Mouse (Mus musculus) liver, adult 2 months (tissue): ENCODE data around the gene Srcin1. TPM values are rescaled to one million over a fixed set of nuclear protein-coding genes. Genes with fewer than 3 reads are reported as not detected.

Experiments
- DNase-seq: peaks from one replicate; pipeline ENCODE4 v3.0.0-alpha.2; 2011; ENCODE audit warnings: low read depth, low spot score; ENCODE audit errors: extremely low read depth
- H3K27ac ChIP-seq: fragments of 200-500 bp; replicated peaks from 2 replicates; pipeline ENCODE4 v1.5.1; 2012; ENCODE audit warnings: low read depth, mild to moderate bottlenecking, control low read depth, inconsistent platforms, low read length; ENCODE audit not compliant: insufficient read depth
- H3K27me3 ChIP-seq: fragments of 200-500 bp; 2 replicates; pipeline ENCODE4 v1.6.1; 2012; ENCODE audit warnings: mild to moderate bottlenecking, moderate library complexity, low read length, inconsistent platforms; ENCODE audit not compliant: control insufficient read depth, insufficient read depth
- H3K36me3 ChIP-seq: fragments of 200-500 bp; 2 replicates; pipeline ENCODE4 v1.6.1; 2012; ENCODE audit warnings: low read length, inconsistent platforms; ENCODE audit not compliant: control insufficient read depth, insufficient read depth
- H3K4me1 ChIP-seq: fragments of 200-500 bp; 2 replicates; pipeline ENCODE4 v1.6.1; 2011; ENCODE audit warnings: low read length; ENCODE audit not compliant: control insufficient read depth, insufficient read depth
- H3K4me3 ChIP-seq: fragments of 200-500 bp; 2 replicates; pipeline ENCODE4 v1.5.1; 2011; ENCODE audit warnings: low read depth, mild to moderate bottlenecking, control low read depth, low read length, moderate library complexity; ENCODE audit not compliant: insufficient read depth
- H3K79me2 ChIP-seq: fragments of 200-500 bp; 2 replicates; pipeline ENCODE4 v1.6.1; 2012; ENCODE audit warnings: inconsistent platforms, mild to moderate bottlenecking, low read length, moderate library complexity; ENCODE audit not compliant: control insufficient read depth, insufficient read depth
- H3K9ac ChIP-seq: fragments of 200-500 bp; 2 replicates; pipeline ENCODE4 v1.6.1; 2012; ENCODE audit warnings: low read depth, mild to moderate bottlenecking, control low read depth, inconsistent platforms, low read length
- CTCF ChIP-seq: fragments of 200-500 bp; IDR thresholded peaks from 2 replicates; pipeline ENCODE4 v1.5.1; 2011; ENCODE audit warnings: low read depth, low read length, control low read depth
- POLR2A ChIP-seq: fragments of 200-500 bp; IDR thresholded peaks from 2 replicates; pipeline ENCODE4 v1.6.1; 2011; ENCODE audit warnings: low read length, control low read depth; ENCODE audit not compliant: insufficient read depth; ENCODE audit errors: extremely low read depth
- WGBS: fragments of 180-500 bp; shearing (Covaris S2); methylation state at CpG from one replicate; pipeline ENCODE4 v1.1.7; 2018; 5-methylcytosine and 5-hydroxymethylcytosine counted together
- polyA plus RNA-seq: library from polyadenylated mRNA; depleted of rRNA; stranded (reverse); fragments of >200 nt; gene quantifications from 2 replicates; pipeline ENCODE4 v1.2.3, GENCODE M21; 2012; rRNA removed
- total RNA-seq: library from RNA; depleted of rRNA; stranded (reverse); fragments of >200 nt; gene quantifications from 2 replicates; pipeline ENCODE4 v1.2.3, GENCODE M21; 2014; rRNA removed

Srcin1 gene
- total and polyA plus RNA-seq, 2 experiments, result under 0.01 to 0.12 TPM

DNA sequence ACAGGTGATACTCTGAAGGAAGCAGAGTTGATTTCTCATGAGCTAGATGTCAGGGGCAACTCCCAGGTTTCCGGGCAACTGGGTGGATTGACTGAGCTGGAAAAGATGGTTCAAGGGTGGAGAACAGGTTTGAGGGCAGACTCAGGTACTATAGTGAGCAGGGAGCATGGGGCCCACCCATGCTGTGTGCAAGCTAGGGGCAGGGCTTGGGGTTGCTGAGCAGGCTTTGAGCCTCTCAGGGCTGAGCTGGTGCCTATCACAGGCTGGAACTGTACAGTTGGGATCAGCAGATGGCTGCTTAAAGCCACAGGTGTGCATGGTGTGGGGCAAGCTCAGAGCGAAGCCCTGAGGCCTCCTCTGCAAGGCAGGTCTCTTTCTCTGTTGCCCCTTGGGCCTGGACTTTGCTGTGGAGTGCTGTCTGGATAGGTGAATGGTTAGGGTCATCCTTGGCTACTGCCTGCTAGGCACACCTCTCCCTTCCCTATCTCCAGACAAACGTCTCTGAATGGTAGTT, 114.6 kb downstream of the Srcin1 start:
- Histone ChIP-seq H3K9ac (no peak overlapping the region), H3K79me2 (no peaks in the 10 kb centered on the region; the same call in 1 of the 2 replicates), H3K36me3 (peaks cover 13% of the 10 kb centered on the region), H3K4me1 (no peaks in the 10 kb centered on the region), H3K4me3 (no peak overlapping the region), H3K27ac (no peak overlapping the region), H3K27me3 (no peaks in the 10 kb centered on the region)
- 87% methylated on average over 3 of the region's 3 CpGs for WGBS
- no peak for DNase-seq
- TF ChIP-seq CTCF (no peak), POLR2A (no peak)

Other genes starting within 250 kb of the Srcin1 start
- not detected in 2 replicates for gene Gpr179, start 224.1 kb downstream of the Srcin1 start, total RNA-seq
- gene Gpr179, start 224.1 kb downstream of the Srcin1 start, polyA plus RNA-seq, result 0.01 TPM in 1 of 2 replicates, not detected in the other
- 4.0 TPM in 2 replicates for gene Socs7, start 213.6 kb downstream of the Srcin1 start, total RNA-seq
- gene Socs7, start 213.6 kb downstream of the Srcin1 start, polyA plus RNA-seq, result 3.1 and 3.7 TPM in 2 replicates
- gene Arhgap23, start 160.7 kb downstream of the Srcin1 start, total RNA-seq, result 2.8 and 4.5 TPM in 2 replicates
- 11.3 and 13.6 TPM in 2 replicates for gene Arhgap23, start 160.7 kb downstream of the Srcin1 start, polyA plus RNA-seq
- not detected in 2 replicates for gene 4933428G20Rik, start 75.8 kb downstream of the Srcin1 start, total RNA-seq
- not detected in 2 replicates for gene 4933428G20Rik, start 75.8 kb downstream of the Srcin1 start, polyA plus RNA-seq
- gene Epop, start 53.5 kb upstream of the Srcin1 start, total RNA-seq, result 0.37 and 0.67 TPM in 2 replicates
- 2.5 and 3.5 TPM in 2 replicates for gene Epop, start 53.5 kb upstream of the Srcin1 start, polyA plus RNA-seq
- 3.8 and 6.0 TPM in 2 replicates for gene Mllt6, start 87.2 kb upstream of the Srcin1 start, total RNA-seq
- 8.9 and 11.2 TPM in 2 replicates for gene Mllt6, start 87.2 kb upstream of the Srcin1 start, polyA plus RNA-seq
- gene Cisd3, start 109.6 kb upstream of the Srcin1 start, total RNA-seq, result 35.7 and 41.0 TPM in 2 replicates
- gene Cisd3, start 109.6 kb upstream of the Srcin1 start, polyA plus RNA-seq, result 73.6 and 94.5 TPM in 2 replicates
- gene Pcgf2, start 124.3 kb upstream of the Srcin1 start, total RNA-seq, result 0.34 and 0.37 TPM in 2 replicates
- 5.6 and 12.0 TPM in 2 replicates for gene Pcgf2, start 124.3 kb upstream of the Srcin1 start, polyA plus RNA-seq
- 281 and 313 TPM in 2 replicates for gene Psmb3, start 127.2 kb upstream of the Srcin1 start, total RNA-seq
- gene Psmb3, start 127.2 kb upstream of the Srcin1 start, polyA plus RNA-seq, result 299 and 334 TPM in 2 replicates
- 4.1 and 5.5 TPM in 2 replicates for gene Pip4k2b, start 168.5 kb upstream of the Srcin1 start, total RNA-seq
- 10.8 and 11.0 TPM in 2 replicates for gene Pip4k2b, start 168.5 kb upstream of the Srcin1 start, polyA plus RNA-seq
- gene Cwc25, start 190.4 kb upstream of the Srcin1 start, total RNA-seq, result 5.8 and 6.8 TPM in 2 replicates
- gene Cwc25, start 190.4 kb upstream of the Srcin1 start, polyA plus RNA-seq, result 6.2 and 6.3 TPM in 2 replicates
- gene 1700001P01Rik, start 199.7 kb upstream of the Srcin1 start, total RNA-seq, result not detected in 2 replicates
- not detected in 2 replicates for gene 1700001P01Rik, start 199.7 kb upstream of the Srcin1 start, polyA plus RNA-seq
- gene Rpl23, start 206.3 kb upstream of the Srcin1 start, total RNA-seq, result 240 and 283 TPM in 2 replicates
- 68.5 and 71.4 TPM in 2 replicates for gene Rpl23, start 206.3 kb upstream of the Srcin1 start, polyA plus RNA-seq
- gene Lasp1, start 222.8 kb upstream of the Srcin1 start, total RNA-seq, result 23.3 and 33.3 TPM in 2 replicates
- gene Lasp1, start 222.8 kb upstream of the Srcin1 start, polyA plus RNA-seq, result 80.5 and 85.4 TPM in 2 replicates